Mouse (Mus musculus) ES-Bruce4 (cell line): ENCODE measurements around the gene Sec24b.

ENCODE experiments used
- CTCF ChIP-seq: IDR thresholded peaks from one replicate; pipeline ENCODE4 v1.8.1; 2011; ENCODE audit warnings: low read depth, low read length
- POLR2A ChIP-seq: IDR thresholded peaks from one replicate; pipeline ENCODE4 v1.8.1; 2011; ENCODE audit warnings: low read length; ENCODE audit not compliant: insufficient read depth

DNA sequence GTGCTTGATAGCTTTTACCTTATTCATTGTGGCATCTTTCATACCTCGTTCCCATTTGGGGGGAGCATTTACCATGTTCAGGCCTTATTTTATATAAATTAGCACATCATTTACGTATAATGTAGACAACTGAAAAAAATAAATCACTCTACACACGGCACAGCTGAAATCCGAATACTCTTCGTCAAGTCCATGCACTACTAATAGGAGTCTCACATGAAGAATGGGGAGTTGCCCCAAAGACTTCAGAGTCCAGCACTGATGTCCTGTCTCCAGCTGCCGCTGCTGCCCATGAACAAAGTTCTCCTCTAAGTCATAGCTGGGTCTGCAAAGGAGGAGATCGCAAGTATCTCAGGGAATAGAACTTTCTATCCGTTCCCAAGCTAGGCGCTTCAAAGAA, 15.9 kb upstream of the Sec24b start:
- TF ChIP-seq CTCF (no peak), POLR2A (no peak)
